Mouse (Mus musculus) urinary bladder, postnatal 14 days (tissue): ENCODE data around the gene Rnasel.
"Not testable (repeated sequence)": the region's sequence is repeated elsewhere in the genome, so short reads cannot be mapped to it uniquely, and the experiment has no call there.

Source experiments
- DNase-seq: peaks from one replicate; pipeline ENCODE4 v3.0.0; 2021; ENCODE audit warnings: low spot score

Rnasel gene

DNA sequence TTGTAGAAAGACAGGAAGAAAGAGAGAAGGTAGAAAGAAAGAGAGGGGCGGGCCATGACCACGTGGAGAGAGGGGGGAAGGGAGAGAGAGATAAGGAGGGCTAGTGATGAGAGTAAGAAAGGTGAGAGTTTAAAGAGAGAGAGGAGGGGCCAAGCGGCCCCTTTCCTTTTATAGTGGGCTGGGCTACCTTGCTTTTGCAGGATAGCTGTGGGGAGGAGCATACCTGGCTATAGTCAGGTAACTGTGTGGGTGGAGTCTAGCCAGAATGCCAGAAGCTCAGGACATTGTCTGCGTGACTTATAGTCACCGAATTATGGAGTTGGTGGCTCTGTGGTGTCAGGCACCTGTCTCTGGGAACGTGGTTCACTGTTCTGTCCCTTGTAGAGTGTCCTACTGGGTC lies 20.3 kb downstream of the Rnasel start:
- not testable (repeated sequence) for DNase-seq

DNA sequence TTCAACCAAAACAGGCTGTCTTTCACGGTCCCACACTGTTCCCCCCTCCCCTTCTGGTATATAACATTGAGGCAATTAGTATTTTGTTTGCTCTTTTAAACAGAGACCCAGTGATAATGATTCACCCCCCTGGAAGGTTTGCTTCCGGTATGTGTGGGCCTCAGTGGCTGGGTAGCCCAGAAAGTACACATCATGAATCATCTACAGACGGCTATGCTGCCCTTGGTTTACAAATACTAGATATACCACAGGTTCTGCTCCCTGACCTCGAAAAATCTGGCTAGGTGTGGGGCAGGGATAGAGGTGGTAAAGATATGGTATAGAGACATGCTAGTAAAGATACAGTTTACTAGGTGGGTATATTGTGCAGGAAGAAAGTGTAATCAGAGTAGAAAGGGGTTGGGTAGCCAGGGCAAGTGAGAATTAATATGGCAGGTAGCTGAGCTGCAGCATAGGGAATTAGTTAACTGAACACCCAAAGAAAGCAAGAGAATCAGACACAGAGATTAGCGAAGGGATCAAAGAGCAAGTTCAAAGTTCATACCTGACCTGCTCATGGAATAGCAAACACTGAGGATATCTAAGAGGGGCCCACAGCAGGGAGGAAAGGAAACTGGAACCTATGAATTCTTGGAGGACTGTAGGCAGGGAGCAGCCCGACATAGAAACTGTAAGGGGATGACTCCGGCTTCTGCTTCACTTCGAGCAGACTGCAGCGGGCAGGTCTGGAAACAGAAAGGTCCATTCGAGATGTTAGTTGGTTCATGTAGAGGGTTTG lies 21.0 kb downstream of the Rnasel start:
- DNase-seq = no peak

DNA sequence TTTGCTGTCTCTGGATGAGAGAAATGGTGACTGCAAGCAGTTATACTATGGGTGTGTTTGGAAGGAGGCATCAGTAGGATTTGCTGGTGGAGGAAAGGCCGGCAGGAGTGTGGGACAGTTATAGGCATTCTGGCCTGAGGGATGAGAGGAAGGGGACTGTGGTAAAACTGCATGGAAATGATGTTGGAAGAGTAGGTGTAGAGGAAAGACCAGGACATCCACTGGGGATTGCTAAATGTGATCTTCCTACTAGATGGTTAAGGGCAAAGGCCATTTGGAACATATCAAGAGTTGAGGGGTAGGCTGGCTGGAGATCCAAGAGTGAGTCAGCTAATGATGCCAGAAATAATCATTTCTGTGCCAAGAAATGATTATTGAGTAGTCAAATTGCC lies 21.5 kb downstream of the Rnasel start:
- no peak for DNase-seq

DNA sequence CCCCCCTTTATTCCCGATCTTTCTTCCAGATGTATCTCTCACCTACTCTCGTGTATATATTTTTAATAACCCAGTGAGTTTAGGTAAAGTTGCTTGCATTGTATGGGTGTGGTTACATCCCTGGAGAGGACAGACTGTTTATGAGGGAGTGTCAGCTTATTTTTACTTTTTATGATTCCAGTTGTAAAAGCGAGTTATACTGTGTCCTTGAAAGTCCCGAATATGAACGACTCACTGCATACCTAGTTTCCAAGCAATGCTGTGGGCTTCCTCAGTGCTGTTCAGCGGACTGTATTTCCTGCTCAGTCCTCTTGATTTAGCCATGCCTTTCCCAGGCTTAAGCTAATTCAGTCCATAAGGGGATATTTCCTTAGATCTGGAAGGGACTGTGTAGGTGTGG lies 25.9 kb downstream of the Rnasel start:
- no peak for DNase-seq

DNA sequence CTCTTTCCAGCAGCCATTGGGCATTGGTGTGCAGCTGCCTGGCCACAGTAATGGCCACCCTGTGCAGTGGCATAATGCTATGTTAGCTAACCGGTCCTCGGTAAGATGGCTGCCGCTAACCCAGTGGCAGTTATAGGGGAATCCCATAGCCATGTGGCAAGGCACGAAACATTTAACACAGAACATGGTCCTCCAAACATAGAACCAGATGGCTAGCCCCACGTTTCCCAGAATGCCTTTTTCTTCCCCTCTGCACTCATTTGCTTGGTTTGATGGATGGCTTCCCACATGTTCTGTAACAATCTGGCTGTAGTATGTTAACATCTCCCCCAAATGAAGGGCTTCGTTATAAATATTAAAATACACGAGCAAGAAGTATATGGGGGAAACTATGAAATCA lies 27.0 kb downstream of the Rnasel start:
- no peak for DNase-seq

DNA sequence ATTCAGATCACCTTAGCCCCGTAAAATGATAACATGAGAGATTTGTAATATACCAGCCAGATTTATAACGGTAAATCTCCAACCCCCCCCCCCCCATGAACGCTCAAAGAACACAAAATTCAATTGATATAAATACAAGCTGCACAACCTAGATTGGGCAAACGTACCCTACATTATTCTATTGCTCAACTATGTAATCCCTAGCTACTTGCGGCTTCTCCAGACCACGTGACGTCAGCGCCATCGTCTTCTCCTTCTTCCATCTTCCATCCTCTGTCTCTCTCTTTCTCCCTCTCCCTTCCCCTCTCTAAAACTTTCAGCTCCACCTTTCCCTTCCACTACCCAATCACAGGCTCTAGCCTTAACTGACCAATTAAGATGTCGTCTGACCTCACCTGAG lies 29.0 kb downstream of the Rnasel start:
- DNase-seq = no peak

DNA sequence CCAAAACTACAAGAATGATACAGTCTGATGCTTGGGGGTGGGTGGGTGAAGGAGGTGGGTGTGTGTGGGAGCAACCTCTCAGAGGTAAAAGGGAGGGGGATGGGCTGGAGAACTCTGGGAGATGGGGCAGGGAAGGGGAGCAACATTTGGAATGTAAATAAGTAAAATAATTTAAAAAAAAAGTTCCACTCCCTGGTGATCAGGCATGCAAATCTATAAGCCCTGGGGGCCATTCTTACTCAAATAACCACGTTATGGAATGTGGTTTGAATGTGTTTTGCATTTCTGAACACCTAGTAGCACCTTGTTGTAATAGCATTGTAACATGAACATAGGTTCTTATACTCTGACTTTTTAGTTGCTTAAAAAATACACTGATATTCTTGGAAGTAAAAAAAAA lies 34.1 kb downstream of the Rnasel start:
- DNase-seq = no peak

DNA sequence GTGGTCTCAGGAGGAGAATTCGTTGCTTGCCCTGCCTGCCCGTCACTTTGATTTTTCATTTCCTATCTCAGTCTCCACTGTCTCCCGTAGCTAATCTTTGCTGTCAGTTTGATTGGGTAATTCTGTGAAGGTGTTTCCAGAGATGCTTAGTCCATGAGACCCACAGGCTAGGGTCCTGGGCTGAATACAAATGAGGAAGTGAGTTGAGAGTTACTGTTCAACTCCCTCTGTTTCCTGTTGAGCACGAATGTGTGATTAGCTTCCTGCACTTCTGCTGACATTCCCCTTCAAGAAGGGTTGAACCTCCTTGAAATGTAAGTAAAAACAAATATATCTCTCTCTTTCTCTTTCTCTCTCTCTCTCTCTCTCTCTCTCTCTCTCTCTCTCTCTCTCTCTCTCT lies 36.4 kb downstream of the Rnasel start:
- DNase-seq = no peak

DNA sequence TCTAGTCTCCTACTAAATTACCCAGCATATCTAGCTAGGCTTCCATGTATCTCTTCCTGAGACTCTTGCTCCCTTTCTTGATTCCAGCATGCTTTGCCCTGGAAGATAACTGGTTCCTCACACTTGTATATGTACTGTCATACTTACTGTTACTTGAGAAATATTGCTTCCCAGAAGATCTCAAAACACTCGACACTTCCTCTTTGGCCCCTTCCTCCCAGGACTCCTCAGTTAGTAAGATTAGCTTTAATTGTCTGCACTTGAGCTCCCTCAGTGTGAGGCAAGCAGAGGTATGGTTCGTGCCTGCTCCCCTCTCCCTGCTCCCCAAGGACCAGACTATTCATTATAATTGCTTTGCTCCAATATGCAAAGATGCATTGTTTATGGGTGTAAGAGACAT lies 41.5 kb downstream of the Rnasel start:
- DNase-seq = no peak

DNA sequence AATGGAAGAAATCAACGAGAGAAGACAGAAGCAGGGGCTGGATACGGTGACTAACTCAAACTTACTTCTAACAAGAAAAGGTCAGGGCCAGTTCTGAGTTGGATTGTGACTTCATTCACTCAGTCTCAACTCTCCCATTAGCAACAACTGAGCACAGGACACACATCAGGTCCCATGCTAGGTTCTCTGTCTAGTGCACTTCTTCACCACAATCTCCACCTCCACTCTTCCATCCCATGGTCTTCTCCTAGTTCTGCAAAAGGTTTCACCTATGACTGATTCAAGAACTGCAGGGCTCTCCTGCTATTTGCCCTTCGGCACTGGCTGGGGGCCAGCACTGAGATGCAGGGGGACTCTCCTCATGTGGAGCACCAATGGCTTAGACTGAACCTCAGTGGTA lies 45.0 kb downstream of the Rnasel start:
- no peak for DNase-seq

DNA sequence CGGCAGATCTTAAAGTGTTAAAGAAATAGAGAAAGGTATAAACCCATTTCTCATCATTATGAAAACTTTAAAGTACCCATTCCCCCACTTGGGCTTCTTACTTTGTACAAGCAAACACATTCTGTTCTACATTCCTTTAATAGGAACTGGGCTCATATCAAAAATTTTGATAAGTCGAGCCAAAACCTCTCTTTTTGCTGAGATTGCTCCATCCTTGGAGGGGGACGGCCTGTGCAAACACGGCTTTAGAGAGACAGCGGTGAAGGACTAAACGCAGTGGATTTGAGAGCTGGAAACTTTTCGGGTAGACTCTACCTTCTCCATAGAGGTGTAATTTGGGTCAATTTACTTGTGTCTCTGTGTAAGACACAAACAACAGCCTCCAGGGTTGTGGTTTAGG lies 53.5 kb downstream of the Rnasel start:
- DNase-seq = peak; percentile 18

DNA sequence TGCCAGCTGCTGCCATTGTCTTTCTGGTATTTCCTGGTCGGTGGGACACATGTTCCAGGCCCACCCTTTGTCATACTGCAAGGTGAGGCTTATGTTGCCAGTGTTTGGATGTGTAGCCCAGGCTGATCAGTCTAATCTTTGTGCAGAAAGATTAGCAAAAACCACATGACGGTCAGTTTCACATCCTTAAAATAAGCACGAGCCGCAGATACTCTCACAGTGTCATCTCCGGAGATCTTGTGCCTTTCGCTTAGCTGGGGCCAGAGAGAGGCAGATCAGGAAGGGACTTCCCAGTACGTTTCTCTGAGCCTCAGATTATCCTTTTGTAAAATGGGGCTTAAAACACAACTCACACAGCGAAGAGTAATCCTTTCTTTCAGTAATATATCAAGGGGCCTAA lies 54.3 kb downstream of the Rnasel start:
- no peak for DNase-seq

DNA sequence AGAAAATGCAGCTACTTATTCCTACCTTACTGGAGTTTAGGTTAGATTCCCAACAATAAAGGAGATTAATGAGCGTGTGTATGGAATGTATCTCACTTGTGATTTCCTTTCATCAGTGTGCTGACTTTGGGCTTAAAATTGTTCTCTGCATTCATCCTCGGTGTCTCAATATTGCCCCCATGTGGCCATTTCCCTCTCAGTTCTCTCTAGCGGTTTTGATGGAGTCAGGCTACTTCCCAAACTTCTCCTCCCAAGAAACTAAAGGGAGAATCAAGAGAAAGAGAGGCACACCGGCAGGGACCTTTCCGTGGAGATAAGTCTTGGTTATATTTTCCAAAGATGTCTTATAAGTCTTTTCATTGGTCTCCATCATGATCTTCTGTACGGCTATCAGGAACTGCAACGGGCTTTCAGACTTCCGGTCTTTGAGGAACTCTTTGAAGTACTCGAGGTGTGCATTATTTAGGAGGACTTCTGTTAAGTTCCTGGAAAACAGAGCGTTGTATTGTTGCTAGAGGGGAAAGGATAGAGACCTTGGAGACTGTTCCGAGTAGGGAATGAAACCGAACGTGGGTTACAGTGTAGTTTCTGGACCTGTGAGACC lies 58.3 kb downstream of the Rnasel start:
- peak; percentile 74 for DNase-seq
